Mouse (Mus musculus) spleen, embryonic (tissue): ENCODE results near the gene Olfr1131.
"Not testable (repeated sequence)": the region's sequence is repeated elsewhere in the genome, so short reads cannot be mapped to it uniquely, and the experiment has no call there.

Experiments used
- CTCF ChIA-PET: fragments of 350-600 bp; sonication (Branson Sonifier 250); formaldehyde crosslinking; loops from one replicate; lab custom pipeline; 2022; lab: Charles Lee

Gene Olfr1131

GRCm38 (mm10) chr2:87626804-87627203 is at the start of gene Olfr1131:
Olfr1131 (plus strand) TSS chr2:87627104.
- CTCF ChIA-PET, result no interaction called here

- CTCF ChIA-PET, result not testable (repeated sequence)
Measured at GRCm38 (mm10) chr2:87605912-87606311, 21.0 kb upstream of the Olfr1131 start, which contains the start of gene Olfr1130. Olfr1130 (plus strand) TSS chr2:87606212.

- CTCF ChIA-PET, result no interaction called here
Measured at GRCm38 (mm10) chr2:87637435-87637834, 10.5 kb downstream of the Olfr1131 start, which contains the start of gene Olfr1132. Olfr1132 (minus strand) TSS chr2:87637535.

DNA sequence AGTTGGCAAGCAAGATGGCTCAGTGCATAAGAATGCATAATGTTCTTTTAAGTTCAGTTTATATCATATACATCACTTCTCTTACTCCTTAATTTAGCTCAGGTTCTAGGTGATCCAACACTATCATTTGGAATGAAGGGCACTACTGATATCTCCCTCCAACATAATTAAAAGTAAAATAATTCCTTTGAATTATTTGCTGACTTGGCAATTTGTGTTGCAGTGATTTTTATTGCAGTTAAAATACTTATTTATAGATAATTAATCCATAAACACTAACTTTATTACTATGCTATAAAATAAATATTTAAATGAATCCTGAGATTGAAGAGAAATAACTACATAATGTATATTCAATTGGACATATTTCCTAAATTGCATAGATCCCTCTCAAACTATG is 15.5 kb downstream of the Olfr1131 start:
- CTCF ChIA-PET, result no interaction called here

- CTCF ChIA-PET, result no interaction called here
Measured at GRCm38 (mm10) chr2:87647274-87647673, 20.4 kb downstream of the Olfr1131 start, which contains the start of gene Olfr1133. Olfr1133 (minus strand) TSS chr2:87647374.

DNA sequence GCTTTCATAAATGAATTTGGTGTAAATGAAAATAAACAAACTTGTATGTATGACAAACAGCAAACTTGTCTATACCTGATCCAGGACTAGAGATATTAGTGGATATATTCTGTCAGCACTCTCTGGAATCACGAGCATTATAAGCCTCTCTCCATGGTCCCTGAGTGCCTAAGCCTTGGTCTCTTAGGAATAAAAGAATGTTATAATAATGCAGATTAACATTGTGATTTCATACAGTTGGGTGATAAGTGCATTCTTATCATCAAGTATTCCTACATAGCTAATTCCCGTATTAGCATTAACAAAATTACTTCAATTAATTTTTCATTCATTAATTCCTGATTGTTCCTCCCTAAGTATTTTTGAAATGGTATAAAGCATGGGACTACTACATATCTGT is 31.5 kb downstream of the Olfr1131 start, which contains the start of gene Olfr1134:
Olfr1134 (minus strand) TSS at position 101 of the 400 bp plus-strand sequence.
- CTCF ChIA-PET, result no interaction called here

- CTCF ChIA-PET, result no interaction called here
Measured at GRCm38 (mm10) chr2:87673564-87673963, 46.7 kb downstream of the Olfr1131 start, which contains the start of gene Olfr1135. Olfr1135 (minus strand) TSS chr2:87673664.
